8 mouse cellular contexts compared by ENCODE assay signal in the genomic region with DNA sequence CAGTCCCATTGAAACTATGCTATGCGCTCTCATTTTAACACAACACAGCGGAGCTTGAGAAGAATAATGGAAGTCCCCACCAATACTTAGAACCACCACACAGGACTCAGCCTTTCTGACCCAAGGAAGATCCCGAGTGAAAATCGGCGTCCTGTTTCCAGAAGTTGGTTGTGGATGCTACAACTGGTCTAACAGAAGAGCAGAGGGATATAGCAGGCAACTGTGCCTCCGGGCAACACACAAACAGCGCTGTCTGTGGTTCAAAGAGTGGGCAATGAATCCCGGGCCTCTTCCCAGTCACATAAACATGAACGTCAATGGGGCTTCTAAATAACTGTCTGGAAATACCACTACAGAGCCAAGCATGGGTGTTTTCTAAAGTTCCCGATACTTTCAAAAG. TPM values are rescaled to one million over a fixed set of nuclear protein-coding genes. Genes with fewer than 3 reads are reported as not detected.
A peak's percentile ranks its signal among the peaks of the same experiment; 100 is the strongest.
DNase-seq lines count a peak whose midpoint lies in the region; ATAC-seq lines count a peak whose summit lies in the region.

No protein-coding gene starts in this region.

- H3K36me3 ChIP-seq in liver, embryonic 13.5 days = no peaks in the 10 kb centered on the region
- H3K36me3 ChIP-seq in stomach, embryonic 15.5 days = no peaks in the 10 kb centered on the region

- H3K4me3 ChIP-seq in liver, embryonic 13.5 days (replicated peaks) = peak overlapping the region; percentile 63
- H3K4me3 ChIP-seq in stomach, embryonic 15.5 days (replicated peaks) = peak overlapping the region; percentile 66

- intact Hi-C loops in heart, postnatal 10 days (cut with DNase I) = loop anchor here (5.0 kb wide), 1 partner anchor 79 kb away; no protein-coding TSS in a partner anchor

- H3K9me3 ChIP-seq in liver, embryonic 13.5 days (replicated peaks) = no peaks in the 10 kb centered on the region
- H3K9me3 ChIP-seq in stomach, embryonic 15.5 days = no peaks in the 10 kb centered on the region

- peak; percentile 80 for DNase-seq in heart, adult 11 months
- DNase-seq in heart, adult 8-10 months (ENCODE audit: low spot score) = no peak
- peak; percentile 24 for DNase-seq in NIH3T3 (ENCODE audit: low read depth)
- peak; percentile 25 to 28 for DNase-seq in heart, postnatal 10 days
- DNase-seq in liver, embryonic 13.5 days = no peak
- no peak for DNase-seq in spleen, postnatal 36 days (ENCODE audit: low spot score in 2 of 2)
- no peak for DNase-seq in cerebellum, adult 8-10 months

- whole genome bisulfite sequencing in liver, embryonic 13.5 days (ENCODE audit: insufficient replicate concordance) = 23% methylated on average over 10 of the region's 10 CpGs
- WGBS in stomach, embryonic 15.5 days = 19% methylated on average over 10 of the region's 10 CpGs

- H3K27ac ChIP-seq in liver, embryonic 13.5 days = no peak overlapping the region
- no peak overlapping the region for H3K27ac ChIP-seq in stomach, embryonic 15.5 days

- no peak for ATAC-seq in liver, embryonic 13.5 days (ENCODE audit: low read depth)
- no peak for ATAC-seq in stomach, embryonic 15.5 days (ENCODE audit: insufficient read depth, low FRiP score, low read depth)

- peak overlapping the region; percentile 84 for H3K4me2 ChIP-seq in liver, embryonic 13.5 days
- peak overlapping the region; percentile 98 for H3K4me2 ChIP-seq in stomach, embryonic 15.5 days

- 0 out of 2 replicates have a peak, but pooled peaks cover 9% of the 10 kb centered on the region for H3K4me1 ChIP-seq in liver, embryonic 13.5 days (replicated peaks)
- H3K4me1 ChIP-seq in stomach, embryonic 15.5 days = no peaks in the 10 kb centered on the region

- peaks cover 16% of the 10 kb centered on the region for H3K27me3 ChIP-seq in liver, embryonic 13.5 days
- H3K27me3 ChIP-seq in stomach, embryonic 15.5 days (replicated peaks) = no peaks in the 10 kb centered on the region

- peak overlapping the region; percentile 68 for H3K9ac ChIP-seq in liver, embryonic 13.5 days
- no peak overlapping the region for H3K9ac ChIP-seq in stomach, embryonic 15.5 days

RNA-seq across cellular contexts. Expression of gene Enpp1, which starts 0.9 kb away (rescaled TPM):
- total RNA-seq in heart, adult 8-10 months (2022) = 1 to 10 TPM; 5.2 to 6.5 (median 5.5) TPM
- total RNA-seq in heart, postnatal 10 days (2021) = 1 to 10 TPM; 6.4 to 6.5 TPM
- polyA plus RNA-seq in liver, embryonic 13.5 days (2015; fragmentation: Nextera tagmentation; extraction: Ambion mirVana) = 1.6 and 2.0 TPM in 2 replicates
- 6.1 and 6.8 TPM in 2 replicates for polyA plus RNA-seq in stomach, embryonic 15.5 days (2015; fragmentation: Nextera tagmentation; extraction: Ambion mirVana)

Comparison
In these comparisons a context has a peak if more than half of its experiments do, and no peak if none do; other contexts are left out.
1. DNase-seq: peak in heart, adult 11 months (single experiment), NIH3T3 (single experiment) and heart, postnatal 10 days (2 of 2); none in heart, adult 8-10 months (single experiment), liver, embryonic 13.5 days (single experiment), spleen, postnatal 36 days (0 of 2) and cerebellum, adult 8-10 months (single experiment).